Mouse (Mus musculus): ENCODE data around the gene Fastk.

DNA sequence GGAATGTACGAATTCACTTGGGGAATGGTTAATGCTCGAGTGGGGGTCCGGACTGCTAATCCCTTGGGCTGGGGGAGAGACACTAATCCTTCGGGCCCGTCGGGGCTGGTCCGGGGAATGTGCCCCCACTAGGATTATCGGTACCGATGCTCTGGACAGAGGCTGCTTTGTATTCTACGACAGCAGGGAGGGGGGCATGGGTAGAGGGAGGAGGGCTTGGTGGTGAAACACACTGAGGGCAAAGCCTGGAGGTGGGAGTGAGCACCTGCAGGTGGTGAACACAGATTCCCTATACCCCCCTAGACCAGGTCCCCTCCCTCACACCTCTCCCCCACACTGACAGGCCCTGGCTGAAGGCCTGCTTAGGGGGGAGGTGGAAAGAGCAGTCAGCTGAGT is 19.1 kb downstream of the Fastk start:
- TF ChIP-seq CTCF (IDR thresholded peaks at IDR 0.05; ENCODE audit: low read depth) (no peak), EP300 (IDR thresholded peaks at IDR 0.05; ENCODE audit: low read depth) (no peak)
